ENCODE assay signal across 8 mouse cellular contexts in genomic region chr19:41015951-41016716, GRCm38 (mm10). TPM values are rescaled to one million over a fixed set of nuclear protein-coding genes. Genes with fewer than 3 reads are reported as not detected.
A peak's percentile ranks its signal among the peaks of the same experiment; 100 is the strongest.
DNase-seq lines count a peak whose midpoint lies in the region; ATAC-seq and TF ChIP-seq lines count a peak whose summit lies in the region.

No protein-coding gene starts in this region.

- no peak overlapping the region for H3K9ac ChIP-seq in forebrain, postnatal 0 days
- no peak overlapping the region for H3K9ac ChIP-seq in intestine, embryonic 14.5 days (ENCODE audit: low read length)
- H3K9ac ChIP-seq in midbrain, embryonic 16.5 days (ENCODE audit: low read depth, low read length): peak overlapping the region; percentile 38; the same call in 1 of the 2 replicates
- no peak overlapping the region for H3K9ac ChIP-seq in stomach, embryonic 14.5 days (replicated peaks; ENCODE audit: low read depth, low read length)

- no peaks in the 10 kb centered on the region for H3K9me3 ChIP-seq in forebrain, postnatal 0 days (ENCODE audit: low read length)
- H3K9me3 ChIP-seq in intestine, embryonic 14.5 days (ENCODE audit: control insufficient read depth, low read length): no peaks in the 10 kb centered on the region
- H3K9me3 ChIP-seq in midbrain, embryonic 16.5 days (replicated peaks; ENCODE audit: control insufficient read depth, low read length, poor library complexity, severe bottlenecking): no peaks in the 10 kb centered on the region
- H3K9me3 ChIP-seq in stomach, embryonic 14.5 days (ENCODE audit: control insufficient read depth, low read depth, low read length): no peaks in the 10 kb centered on the region

- no peak for TF ChIP-seq POLR2A in cerebellum, adult 2 months (IDR thresholded peaks at IDR 0.05; ENCODE audit: borderline replicate concordance, insufficient read depth, low read length)

- H3K27me3 ChIP-seq in cerebellum, adult 2 months (ENCODE audit: control insufficient read depth, insufficient read depth, low read length): no peaks in the 10 kb centered on the region
- no peaks in the 10 kb centered on the region for H3K27me3 ChIP-seq in forebrain, postnatal 0 days (ENCODE audit: insufficient read depth, low read length)
- H3K27me3 ChIP-seq in intestine, embryonic 14.5 days (replicated peaks; ENCODE audit: control insufficient read depth, insufficient read depth, low read length): no peaks in the 10 kb centered on the region
- peaks cover 3% of the 10 kb centered on the region; the same call in 1 of the 2 replicates for H3K27me3 ChIP-seq in midbrain, embryonic 16.5 days (ENCODE audit: control insufficient read depth, insufficient read depth, low read depth, low read length)
- H3K27me3 ChIP-seq in stomach, embryonic 14.5 days (ENCODE audit: control insufficient read depth, insufficient read depth, low read length): no peaks in the 10 kb centered on the region

- 17% methylated on average over 14 of the region's 14 CpGs for WGBS in cerebellum, adult 2 months
- WGBS in forebrain, postnatal 0 days: 17% methylated on average over 14 of the region's 14 CpGs
- 18% methylated on average over 14 of the region's 14 CpGs for WGBS in intestine, embryonic 14.5 days
- 16% methylated on average over 14 of the region's 14 CpGs for WGBS in midbrain, embryonic 16.5 days
- 19% methylated on average over 14 of the region's 14 CpGs for WGBS in stomach, embryonic 14.5 days

- H3K4me3 ChIP-seq in cerebellum, adult 2 months (replicated peaks; ENCODE audit: insufficient read depth, low read depth, low read length): no peak overlapping the region
- no peak overlapping the region for H3K4me3 ChIP-seq in forebrain, postnatal 0 days (ENCODE audit: low read depth, low read length)
- H3K4me3 ChIP-seq in intestine, embryonic 14.5 days (ENCODE audit: low read depth, low read length): no peak overlapping the region
- peak overlapping the region; percentile 19; the same call in 1 of the 2 replicates for H3K4me3 ChIP-seq in midbrain, embryonic 16.5 days (ENCODE audit: low read depth, low read length)
- no peak overlapping the region for H3K4me3 ChIP-seq in stomach, embryonic 14.5 days (ENCODE audit: low read depth, low read length)

- peak; percentile 57 for DNase-seq in right cerebral cortex, adult 18-20 months
- DNase-seq in right cerebral cortex, postnatal 36 days (ENCODE audit: low spot score in 2 of 2): no peak
- DNase-seq in cerebellum, adult 2 months: peak; percentile 35 to 37
- DNase-seq in forebrain, postnatal 0 days: peak; percentile 87
- DNase-seq in intestine, embryonic 14.5 days (ENCODE audit: low spot score): peak; percentile 61
- peak; percentile 30 for DNase-seq in liver

- ATAC-seq in forebrain, postnatal 0 days: peak; percentile 77
- no peak for ATAC-seq in intestine, embryonic 14.5 days (replicated peaks; ENCODE audit: low FRiP score, low TSS enrichment, low read depth)
- ATAC-seq in midbrain, embryonic 16.5 days: peak; percentile 71
- ATAC-seq in stomach, embryonic 14.5 days (ENCODE audit: insufficient number of reproducible peaks, insufficient read depth, low FRiP score, low read depth): no peak; the same call in 1 of the 2 replicates

- H3K4me1 ChIP-seq in cerebellum, adult 2 months (ENCODE audit: control insufficient read depth, insufficient read depth, low read length): 0 out of 2 replicates have a peak, but pooled peaks cover 2% of the 10 kb centered on the region
- H3K4me1 ChIP-seq in forebrain, postnatal 0 days (ENCODE audit: insufficient read depth): no peaks in the 10 kb centered on the region
- 0 out of 2 replicates have a peak, but pooled peaks cover 11% of the 10 kb centered on the region for H3K4me1 ChIP-seq in intestine, embryonic 14.5 days (replicated peaks; ENCODE audit: control insufficient read depth, insufficient read depth, low read length)
- peaks cover 3% of the 10 kb centered on the region; the same call in 1 of the 2 replicates for H3K4me1 ChIP-seq in midbrain, embryonic 16.5 days (ENCODE audit: control insufficient read depth, insufficient read depth, low read length)
- H3K4me1 ChIP-seq in stomach, embryonic 14.5 days (ENCODE audit: control insufficient read depth, insufficient read depth, low read length): peaks cover 10% of the 10 kb centered on the region; the same call in 1 of the 2 replicates

- H3K36me3 ChIP-seq in forebrain, postnatal 0 days (ENCODE audit: insufficient read depth): no peaks in the 10 kb centered on the region
- no peaks in the 10 kb centered on the region for H3K36me3 ChIP-seq in intestine, embryonic 14.5 days (ENCODE audit: control insufficient read depth, insufficient read depth, low read length)
- no peaks in the 10 kb centered on the region for H3K36me3 ChIP-seq in midbrain, embryonic 16.5 days (ENCODE audit: control insufficient read depth, insufficient read depth, low read length)
- no peaks in the 10 kb centered on the region for H3K36me3 ChIP-seq in stomach, embryonic 14.5 days (ENCODE audit: control insufficient read depth, insufficient read depth, low read length)

- H3K4me2 ChIP-seq in forebrain, postnatal 0 days (ENCODE audit: low read depth): peak overlapping the region; percentile 40
- peak overlapping the region; percentile 46 for H3K4me2 ChIP-seq in intestine, embryonic 14.5 days (ENCODE audit: low read length)
- peak overlapping the region; percentile 57 for H3K4me2 ChIP-seq in midbrain, embryonic 16.5 days (ENCODE audit: low read length)
- H3K4me2 ChIP-seq in stomach, embryonic 14.5 days (replicated peaks; ENCODE audit: low read depth, low read length): peak overlapping the region; percentile 31

- TF ChIP-seq CTCF in cerebellum, adult 2 months (IDR thresholded peaks at IDR 0.05; ENCODE audit: borderline replicate concordance, insufficient read depth, low read depth, low read length): peak; percentile 34; the same call in 1 of the 2 replicates
- peak; percentile 80 for TF ChIP-seq CTCF in forebrain, postnatal 0 days (IDR thresholded peaks at IDR 0.05; ENCODE audit: low read depth)

- H3K27ac ChIP-seq in cerebellum, adult 2 months (ENCODE audit: insufficient read depth, low read length): no peak overlapping the region
- H3K27ac ChIP-seq in forebrain, postnatal 0 days (ENCODE audit: low read depth, low read length): no peak overlapping the region
- no peak overlapping the region for H3K27ac ChIP-seq in intestine, embryonic 14.5 days (ENCODE audit: low read depth)
- no peak overlapping the region for H3K27ac ChIP-seq in midbrain, embryonic 16.5 days (ENCODE audit: low read length)
- H3K27ac ChIP-seq in stomach, embryonic 14.5 days (ENCODE audit: low read length): no peak overlapping the region

RNA-seq across cellular contexts. Expression of gene Dntt, which starts 12.9 kb away (rescaled TPM):
- polyA plus RNA-seq in cerebellum, adult 2 months (2012; rRNA removed): 0.05 TPM in 1 of 2 replicates, not detected in the other
- 0.10 and 0.23 TPM in 2 replicates for total RNA-seq in forebrain, postnatal 0 days (2014; rRNA removed)
- 0.14 and 0.23 TPM in 2 replicates for polyA plus RNA-seq in forebrain, postnatal 0 days (2015; fragmentation: Nextera tagmentation; extraction: Ambion mirVana)
- polyA plus RNA-seq in intestine, embryonic 14.5 days (2014; fragmentation: Nextera tagmentation; extraction: Ambion mirVana): not detected in 2 replicates
- polyA plus RNA-seq in midbrain, embryonic 16.5 days (2015; fragmentation: Nextera tagmentation; extraction: Ambion mirVana): 0.21 and 0.27 TPM in 2 replicates
- polyA plus RNA-seq in stomach, embryonic 14.5 days (2014; fragmentation: Nextera tagmentation; extraction: Ambion mirVana): not detected in 2 replicates

RNA-seq across cellular contexts. Expression of gene Blnk, which starts 21.8 kb away (rescaled TPM):
- 0.92 and 1.1 TPM in 2 replicates for polyA plus RNA-seq in cerebellum, adult 2 months (2012; rRNA removed)
- 0.08 and 1.1 TPM in 2 replicates for total RNA-seq in forebrain, postnatal 0 days (2014; rRNA removed)
- polyA plus RNA-seq in forebrain, postnatal 0 days (2015; fragmentation: Nextera tagmentation; extraction: Ambion mirVana): 1.2 and 1.8 TPM in 2 replicates
- 17.8 and 21.5 TPM in 2 replicates for polyA plus RNA-seq in intestine, embryonic 14.5 days (2014; fragmentation: Nextera tagmentation; extraction: Ambion mirVana)
- 0.48 and 0.87 TPM in 2 replicates for polyA plus RNA-seq in midbrain, embryonic 16.5 days (2015; fragmentation: Nextera tagmentation; extraction: Ambion mirVana)
- polyA plus RNA-seq in stomach, embryonic 14.5 days (2014; fragmentation: Nextera tagmentation; extraction: Ambion mirVana): 2.6 and 2.8 TPM in 2 replicates

Comparison
In these comparisons a context has a peak if more than half of its experiments do, and no peak if none do; other contexts are left out.
1. DNase-seq: peak in right cerebral cortex, adult 18-20 months (single experiment), cerebellum, adult 2 months (2 of 2), forebrain, postnatal 0 days (single experiment), intestine, embryonic 14.5 days (single experiment) and liver (single experiment); none in right cerebral cortex, postnatal 36 days (0 of 2).
2. ATAC-seq: peak in forebrain, postnatal 0 days (single experiment) and midbrain, embryonic 16.5 days (single experiment); none in intestine, embryonic 14.5 days (single experiment) and stomach, embryonic 14.5 days (single experiment).
3. Peak in every context shown above with its lines, with median percentiles within 50 percentile points of each other: H3K4me2 ChIP-seq.